Mouse (Mus musculus): ENCODE data around the gene 1700017B05Rik.
"Not testable (repeated sequence)": the region's sequence is repeated elsewhere in the genome, so short reads cannot be mapped to it uniquely, and the experiment has no call there.

The 1700017B05Rik gene

DNA sequence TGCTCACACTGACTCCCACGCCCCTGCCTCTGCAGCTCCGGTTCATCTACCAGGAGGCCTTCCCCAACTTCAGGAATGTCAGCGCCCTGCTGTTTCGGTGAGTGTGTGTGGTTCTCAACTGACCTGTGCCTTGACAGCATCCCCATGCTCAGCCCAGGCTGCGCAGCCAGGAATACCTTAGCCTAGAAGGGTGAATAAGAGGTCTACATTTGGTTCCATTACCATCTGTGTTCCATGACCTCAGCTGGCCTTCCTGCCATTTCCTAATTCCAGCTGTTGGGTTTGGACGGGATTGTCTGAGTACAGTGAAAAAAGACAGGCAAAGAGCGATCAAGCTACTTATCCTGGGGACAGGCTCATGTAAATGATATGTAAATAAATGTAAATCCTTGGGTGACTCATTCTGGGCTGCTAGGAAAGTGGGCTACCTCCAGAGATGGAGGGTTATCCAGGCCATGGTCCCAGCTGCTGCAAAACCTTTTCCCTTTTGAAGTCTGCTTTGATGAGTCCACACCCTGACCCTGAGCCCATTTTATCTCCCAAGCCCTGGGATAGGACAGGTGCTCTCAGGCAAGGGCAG is 18.2 kb downstream of the 1700017B05Rik start:
- DNase-seq (ENCODE audit: low read depth, low spot score): no peak
- H3K36me3 ChIP-seq (ENCODE audit: control insufficient read depth, insufficient read depth, low read length, poor library complexity, severe bottlenecking): no peaks in the 10 kb centered on the region
- no peaks in the 10 kb centered on the region for H3K27me3 ChIP-seq (ENCODE audit: control insufficient read depth, insufficient read depth, low read length, poor library complexity, severe bottlenecking)

DNA sequence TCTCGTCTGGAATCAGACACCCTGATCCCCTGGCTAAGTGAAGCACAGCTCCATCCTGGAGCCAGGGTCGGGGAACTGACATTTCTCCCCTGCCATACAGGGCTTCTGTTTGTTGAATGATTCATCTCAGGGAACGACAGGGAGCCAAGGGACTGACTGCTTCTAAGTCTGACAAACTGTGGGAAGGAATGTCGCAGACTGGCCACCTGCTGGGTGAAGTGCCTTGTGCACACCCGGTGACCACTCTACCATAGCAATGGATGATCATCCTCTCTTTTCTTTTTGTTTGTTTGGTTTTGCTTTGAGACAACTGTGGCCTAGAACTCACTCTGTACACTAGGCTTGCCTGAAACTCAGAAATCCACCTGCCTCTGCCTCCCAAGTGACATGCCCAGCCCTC is 19.5 kb downstream of the 1700017B05Rik start:
- no peak for DNase-seq (ENCODE audit: low read depth, low spot score)

DNA sequence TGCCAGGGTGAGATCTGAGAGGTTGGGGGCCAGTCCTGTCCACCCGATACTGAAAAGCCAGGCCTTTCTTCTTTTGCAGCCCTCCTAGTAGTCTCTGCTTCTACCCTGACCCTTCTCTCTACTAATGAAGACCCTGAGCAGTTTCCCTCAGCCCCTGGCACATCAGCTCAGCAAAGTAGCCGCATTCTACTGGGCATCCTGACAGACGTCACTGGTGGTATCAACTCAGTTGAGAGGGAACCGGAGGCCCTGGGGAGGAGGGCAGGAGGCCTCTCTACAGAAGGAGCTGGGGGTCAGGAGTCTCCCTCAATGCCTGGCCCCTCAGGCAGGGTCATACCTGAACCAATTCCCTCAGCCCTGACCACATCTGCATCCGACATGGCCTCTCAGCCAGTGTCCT is 21.3 kb downstream of the 1700017B05Rik start:
- DNase-seq (ENCODE audit: low read depth, low spot score): no peak
- Histone ChIP-seq H3K36me3 (ENCODE audit: control insufficient read depth, insufficient read depth, low read length, poor library complexity, severe bottlenecking) (no peaks in the 10 kb centered on the region), H3K27me3 (ENCODE audit: control insufficient read depth, insufficient read depth, low read length, poor library complexity, severe bottlenecking) (no peaks in the 10 kb centered on the region)

More for the DNA sequence above, 19.5 kb downstream of the 1700017B05Rik start:
- H3K27me3 ChIP-seq (ENCODE audit: control insufficient read depth, insufficient read depth, low read length, poor library complexity, severe bottlenecking): no peaks in the 10 kb centered on the region
- no peaks in the 10 kb centered on the region for H3K36me3 ChIP-seq (ENCODE audit: control insufficient read depth, insufficient read depth, low read length, poor library complexity, severe bottlenecking)

- DNase-seq (ENCODE audit: low read depth, low spot score): no peak
- no peaks in the 10 kb centered on the region for H3K36me3 ChIP-seq (ENCODE audit: control insufficient read depth, insufficient read depth, low read length, poor library complexity, severe bottlenecking)
- no peaks in the 10 kb centered on the region for H3K27me3 ChIP-seq (ENCODE audit: control insufficient read depth, insufficient read depth, low read length, poor library complexity, severe bottlenecking)
Measured at GRCm38 (mm10) chr9:57238220-57238619, 24.2 kb downstream of the 1700017B05Rik start.

- no peak for DNase-seq (ENCODE audit: low read depth, low spot score)
- Histone ChIP-seq H3K27me3 (ENCODE audit: control insufficient read depth, insufficient read depth, low read length, poor library complexity, severe bottlenecking) (no peaks in the 10 kb centered on the region), H3K36me3 (ENCODE audit: control insufficient read depth, insufficient read depth, low read length, poor library complexity, severe bottlenecking) (no peaks in the 10 kb centered on the region)
Measured at GRCm38 (mm10) chr9:57237705-57238104, 24.7 kb downstream of the 1700017B05Rik start.

GRCm38 (mm10) chr9:57236256-57236655 is 26.2 kb downstream of the 1700017B05Rik start, which contains the start of gene Trcg1:
TSS of gene Trcg1 (plus strand) at chr9:57236556.
- H3K36me3 ChIP-seq (ENCODE audit: control insufficient read depth, insufficient read depth, low read length, poor library complexity, severe bottlenecking): no peaks in the 10 kb centered on the region
- H3K27me3 ChIP-seq (ENCODE audit: control insufficient read depth, insufficient read depth, low read length, poor library complexity, severe bottlenecking): no peaks in the 10 kb centered on the region
- DNase-seq (ENCODE audit: low read depth, low spot score): no peak

- no peak for DNase-seq (ENCODE audit: low read depth, low spot score)
- H3K27me3 ChIP-seq (ENCODE audit: control insufficient read depth, insufficient read depth, low read length, poor library complexity, severe bottlenecking): no peaks in the 10 kb centered on the region
- no peaks in the 10 kb centered on the region for H3K36me3 ChIP-seq (ENCODE audit: control insufficient read depth, insufficient read depth, low read length, poor library complexity, severe bottlenecking)
Measured at GRCm38 (mm10) chr9:57233767-57234166, 28.6 kb downstream of the 1700017B05Rik start.

DNA sequence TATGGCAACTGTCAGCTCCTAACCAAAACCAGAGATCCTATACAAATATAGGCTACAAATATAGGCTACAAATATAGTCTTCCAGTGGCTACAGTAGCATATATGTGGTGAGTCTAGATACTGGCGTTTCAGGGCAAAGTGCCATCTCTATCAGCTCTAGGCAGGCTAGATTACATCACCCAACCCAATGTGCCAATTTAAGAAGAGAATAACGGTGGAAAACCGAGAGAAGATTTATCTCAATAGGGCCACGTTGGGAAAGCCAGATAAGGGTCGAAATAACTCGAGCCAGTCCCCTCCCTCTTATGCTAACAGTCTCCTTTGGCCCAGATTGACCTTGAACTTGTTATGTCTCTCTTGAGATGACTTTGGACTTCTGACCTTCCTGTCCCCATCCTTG is 29.3 kb downstream of the 1700017B05Rik start:
- H3K36me3 ChIP-seq (ENCODE audit: control insufficient read depth, insufficient read depth, low read length, poor library complexity, severe bottlenecking): no peaks in the 10 kb centered on the region
- DNase-seq (ENCODE audit: low read depth, low spot score): no peak

DNA sequence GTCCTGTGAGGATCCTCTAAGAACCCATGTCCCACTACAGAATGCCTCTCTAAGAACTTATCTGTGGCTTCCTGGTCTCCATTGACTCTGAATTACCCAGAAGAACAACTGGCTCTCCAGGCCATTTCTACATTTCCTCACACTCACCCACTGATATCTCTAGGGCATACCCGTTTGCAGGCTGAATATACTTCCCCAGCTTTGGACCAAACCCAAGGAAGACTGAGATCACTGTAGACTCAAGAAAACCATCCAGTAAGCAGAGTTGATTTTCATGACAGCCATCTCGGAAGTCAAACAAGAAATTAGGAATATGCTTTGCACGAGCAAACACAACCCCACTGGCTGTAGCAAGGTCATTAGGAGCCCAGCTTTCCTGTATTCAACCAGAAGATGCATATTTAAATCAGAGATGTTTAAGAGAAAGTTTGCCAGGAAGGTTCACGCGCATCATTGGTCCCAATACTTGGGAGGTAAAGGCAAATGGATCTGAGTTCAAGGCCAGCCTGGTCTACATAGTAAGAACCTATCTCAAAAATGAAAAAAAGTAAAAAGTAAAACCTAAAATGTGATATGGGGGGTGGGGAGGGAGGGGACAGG is 30.0 kb downstream of the 1700017B05Rik start:
- Histone ChIP-seq H3K36me3 (ENCODE audit: control insufficient read depth, insufficient read depth, low read length, poor library complexity, severe bottlenecking) (no peaks in the 10 kb centered on the region), H3K27me3 (ENCODE audit: control insufficient read depth, insufficient read depth, low read length, poor library complexity, severe bottlenecking) (no peaks in the 10 kb centered on the region)
- DNase-seq (ENCODE audit: low read depth, low spot score): no peak

More for the DNA sequence above, 29.3 kb downstream of the 1700017B05Rik start:
- H3K27me3 ChIP-seq (ENCODE audit: control insufficient read depth, insufficient read depth, low read length, poor library complexity, severe bottlenecking): no peaks in the 10 kb centered on the region

DNA sequence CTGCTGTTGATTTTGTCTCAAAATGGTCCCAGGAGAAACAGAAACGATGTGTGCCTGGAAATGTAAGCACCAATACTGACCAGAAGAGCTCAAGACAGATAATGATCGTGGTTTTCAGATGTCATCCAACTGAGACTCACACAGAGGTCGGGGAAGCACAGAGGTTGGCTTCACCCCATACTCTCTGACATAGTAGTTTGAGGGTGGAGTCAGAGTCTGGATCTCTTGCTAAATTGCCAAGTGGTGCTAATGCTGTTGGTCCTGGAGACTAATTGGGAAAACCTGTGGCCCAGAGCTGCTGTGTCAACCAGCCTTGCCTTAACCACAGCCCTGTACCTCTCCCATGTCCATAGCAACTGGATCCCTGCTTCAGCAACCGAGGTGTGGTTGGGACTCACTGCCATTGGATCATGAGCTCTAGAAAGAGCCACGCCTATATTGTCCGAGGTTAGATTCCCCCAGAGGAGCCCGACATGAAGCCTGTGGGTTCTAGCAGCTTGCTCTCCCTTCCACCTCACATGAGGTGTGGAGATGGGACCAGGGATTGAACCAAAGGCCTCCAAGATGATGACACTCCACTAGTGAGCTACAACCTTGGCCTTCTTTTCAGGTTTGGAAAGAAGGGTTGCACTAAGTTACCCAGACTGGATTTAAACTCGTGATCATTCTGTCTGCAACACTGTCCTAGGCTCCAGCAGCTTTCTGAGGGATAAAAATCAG is 30.7 kb downstream of the 1700017B05Rik start:
- no peak for DNase-seq (ENCODE audit: low read depth, low spot score)

GRCm38 (mm10) chr9:57230146-57230783 is 32.1 kb downstream of the 1700017B05Rik start:
- H3K27me3 ChIP-seq (ENCODE audit: control insufficient read depth, insufficient read depth, low read length, poor library complexity, severe bottlenecking): no peaks in the 10 kb centered on the region
- no peaks in the 10 kb centered on the region for H3K36me3 ChIP-seq (ENCODE audit: control insufficient read depth, insufficient read depth, low read length, poor library complexity, severe bottlenecking)
- no peak for DNase-seq (ENCODE audit: low read depth, low spot score)

More for the DNA sequence above, 30.7 kb downstream of the 1700017B05Rik start:
- Histone ChIP-seq H3K36me3 (ENCODE audit: control insufficient read depth, insufficient read depth, low read length, poor library complexity, severe bottlenecking) (no peaks in the 10 kb centered on the region), H3K27me3 (ENCODE audit: control insufficient read depth, insufficient read depth, low read length, poor library complexity, severe bottlenecking) (no peaks in the 10 kb centered on the region)

DNA sequence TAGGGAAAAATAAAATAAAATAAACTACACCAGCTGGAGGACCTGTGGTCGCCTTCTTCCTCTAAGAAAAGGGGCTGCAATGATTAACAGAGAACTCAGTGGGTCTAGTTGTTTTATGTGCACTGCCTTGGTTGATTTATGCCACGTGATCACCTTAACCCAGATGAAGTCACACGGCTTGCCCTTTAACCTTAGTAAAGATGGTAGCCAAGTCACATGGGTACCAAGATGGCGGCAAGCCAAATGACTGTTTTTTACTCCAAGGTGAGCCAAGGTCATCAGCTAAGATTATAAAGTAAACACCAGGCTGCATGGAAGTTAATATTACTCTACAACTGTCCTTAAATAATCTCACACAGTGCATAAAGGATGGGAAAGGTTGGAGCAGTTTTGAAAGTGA is 32.7 kb downstream of the 1700017B05Rik start:
- H3K27me3 ChIP-seq (ENCODE audit: control insufficient read depth, insufficient read depth, low read length, poor library complexity, severe bottlenecking): no peaks in the 10 kb centered on the region
- DNase-seq (ENCODE audit: low read depth, low spot score): no peak

GRCm38 (mm10) chr9:57228186-57228585 is 34.2 kb downstream of the 1700017B05Rik start:
- DNase-seq (ENCODE audit: low read depth, low spot score): no peak
- no peaks in the 10 kb centered on the region for H3K27me3 ChIP-seq (ENCODE audit: control insufficient read depth, insufficient read depth, low read length, poor library complexity, severe bottlenecking)
- H3K36me3 ChIP-seq (ENCODE audit: control insufficient read depth, insufficient read depth, low read length, poor library complexity, severe bottlenecking): no peaks in the 10 kb centered on the region

More for the DNA sequence above, 32.7 kb downstream of the 1700017B05Rik start:
- H3K36me3 ChIP-seq (ENCODE audit: control insufficient read depth, insufficient read depth, low read length, poor library complexity, severe bottlenecking): no peaks in the 10 kb centered on the region

DNA sequence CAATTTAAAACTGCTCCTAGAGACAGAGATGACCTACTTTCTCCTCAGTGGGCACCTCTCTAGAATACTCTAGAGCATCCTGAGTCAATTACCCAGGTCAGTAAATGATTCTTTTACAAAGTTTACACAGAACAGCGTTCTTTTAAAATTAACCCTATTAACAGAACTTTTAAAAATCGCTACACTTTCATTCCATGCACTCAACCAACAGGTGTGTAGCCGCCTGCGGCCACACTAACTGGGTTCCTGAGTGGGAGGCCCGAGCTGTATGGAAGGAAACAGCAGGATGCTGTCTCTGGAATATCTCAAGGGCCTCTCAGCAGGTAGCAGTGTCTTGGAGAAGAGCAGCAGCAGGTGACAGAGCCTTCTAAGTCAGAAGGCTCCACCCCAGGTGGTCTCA is 35.2 kb downstream of the 1700017B05Rik start:
- no peaks in the 10 kb centered on the region for H3K36me3 ChIP-seq (ENCODE audit: control insufficient read depth, insufficient read depth, low read length, poor library complexity, severe bottlenecking)
- no peak for DNase-seq (ENCODE audit: low read depth, low spot score)
- H3K27me3 ChIP-seq (ENCODE audit: control insufficient read depth, insufficient read depth, low read length, poor library complexity, severe bottlenecking): no peaks in the 10 kb centered on the region

DNA sequence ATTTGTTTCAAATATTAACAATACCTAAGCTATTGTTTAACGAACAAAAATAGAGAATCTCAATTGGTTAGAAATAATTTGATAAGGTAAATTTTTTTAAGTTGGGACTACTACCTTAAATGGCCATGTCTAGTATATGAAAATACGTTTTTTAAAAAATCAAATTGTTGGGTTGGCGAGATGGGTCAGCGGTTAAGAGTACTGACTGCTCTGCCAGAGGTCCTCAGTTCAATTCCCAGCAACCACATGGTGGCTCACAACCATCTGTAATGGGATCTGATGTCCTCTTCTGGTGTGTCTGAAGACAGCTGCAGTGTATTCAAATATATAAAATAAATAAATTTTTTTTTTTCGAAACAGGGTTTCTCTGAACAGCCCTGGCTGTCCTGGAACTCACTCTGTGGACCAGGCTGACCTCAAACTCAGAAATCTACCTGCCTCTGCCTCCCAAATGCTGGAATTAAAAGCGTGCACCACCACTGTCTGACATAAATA is 35.7 kb downstream of the 1700017B05Rik start:
- H3K36me3 ChIP-seq (ENCODE audit: control insufficient read depth, insufficient read depth, low read length, poor library complexity, severe bottlenecking); DNase-seq (ENCODE audit: low read depth, low spot score); H3K27me3 ChIP-seq (ENCODE audit: control insufficient read depth, insufficient read depth, low read length, poor library complexity, severe bottlenecking): not testable (repeated sequence)
